Mouse (Mus musculus): Measurements from ENCODE around the gene Abhd17c. TPM values are rescaled to one million over a fixed set of nuclear protein-coding genes. Genes with fewer than 3 reads are reported as not detected.
"Not testable (repeated sequence)": the region's sequence is repeated elsewhere in the genome, so short reads cannot be mapped to it uniquely, and the experiment has no call there.

Abhd17c gene
- polyA plus RNA-seq (2014; fragmentation: Nextera tagmentation; extraction: Ambion mirVana): 37.8 and 49.3 TPM in 2 replicates

GRCm38 (mm10) chr7:84151001-84151959 is at the start of gene Abhd17c:
TSS of gene Abhd17c (minus strand) at chr7:84151893.
- no peaks in the 10 kb centered on the region for H3K27me3 ChIP-seq (ENCODE audit: control insufficient read depth, insufficient read depth, low read length)
- WGBS: under 1% methylated on average over 98 of the region's 109 CpGs

GRCm38 (mm10) chr7:84197208-84197860 is 45.6 kb upstream of the Abhd17c start:
- H3K9me3 ChIP-seq (ENCODE audit: control insufficient read depth, low read length): no peaks in the 10 kb centered on the region
- H3K4me2 ChIP-seq (replicated peaks; ENCODE audit: low read depth, low read length): no peak overlapping the region
- H3K4me1 ChIP-seq (ENCODE audit: control insufficient read depth, insufficient read depth, low read length): no peaks in the 10 kb centered on the region
- 66% methylated on average over 6 of the region's 6 CpGs for WGBS
- no peak overlapping the region for H3K4me3 ChIP-seq (ENCODE audit: low read length)
- no peak for ATAC-seq (ENCODE audit: low FRiP score, low TSS enrichment)
- H3K9ac ChIP-seq (ENCODE audit: low read depth, low read length): no peak overlapping the region
- no peaks in the 10 kb centered on the region for H3K27me3 ChIP-seq (ENCODE audit: control insufficient read depth, insufficient read depth, low read length)
- H3K27ac ChIP-seq (ENCODE audit: low read depth, low read length): no peak overlapping the region
- no peaks in the 10 kb centered on the region for H3K36me3 ChIP-seq (ENCODE audit: control insufficient read depth, insufficient read depth, low read length)

More at GRCm38 (mm10) chr7:84151001-84151959, at the start of gene Abhd17c:
- ATAC-seq (ENCODE audit: low FRiP score, low TSS enrichment): peak; percentile 47
- Histone ChIP-seq H3K4me2 (replicated peaks; ENCODE audit: low read depth, low read length) (peak within 1 kb of the TSS; percentile 63), H3K9ac (ENCODE audit: low read depth, low read length) (peak within 1 kb of the TSS; percentile 95), H3K9me3 (ENCODE audit: control insufficient read depth, low read length) (no peaks in the 10 kb centered on the region), H3K4me3 (ENCODE audit: low read length) (peak within 1 kb of the TSS; percentile 84), H3K27ac (ENCODE audit: low read depth, low read length) (peak within 1 kb of the TSS; percentile 90), H3K4me1 (ENCODE audit: control insufficient read depth, insufficient read depth, low read length) (peaks cover 15% of the 10 kb centered on the region), H3K36me3 (ENCODE audit: control insufficient read depth, insufficient read depth, low read length) (no peaks in the 10 kb centered on the region)

GRCm38 (mm10) chr7:84196221-84196620 is 44.5 kb upstream of the Abhd17c start:
- H3K4me2 ChIP-seq (replicated peaks; ENCODE audit: low read depth, low read length): no peak overlapping the region
- WGBS: 81% methylated on average over 6 of the region's 6 CpGs
- H3K4me1 ChIP-seq (ENCODE audit: control insufficient read depth, insufficient read depth, low read length): no peaks in the 10 kb centered on the region

DNA sequence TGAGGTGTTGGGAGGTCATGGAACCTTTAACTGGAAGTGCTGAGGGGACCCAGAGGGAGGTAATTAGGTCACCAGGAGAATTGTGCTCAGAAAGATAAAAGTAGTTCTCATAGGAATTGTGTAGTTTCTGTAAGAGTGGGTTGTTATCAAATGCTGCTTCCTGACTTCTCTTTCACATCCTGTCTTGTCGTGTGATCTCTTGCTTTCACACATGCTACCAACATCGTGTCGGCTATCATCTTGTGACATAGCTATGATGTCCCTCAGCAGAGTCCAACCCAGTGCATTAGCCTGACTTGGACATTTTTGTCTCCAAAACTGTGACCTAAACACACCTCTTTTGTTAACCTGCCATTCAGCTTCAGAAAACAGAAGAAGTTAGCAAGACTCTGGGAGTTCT is 40.6 kb upstream of the Abhd17c start:
- WGBS: 96% methylated on average over 3 of the region's 3 CpGs
- Histone ChIP-seq H3K4me2 (replicated peaks; ENCODE audit: low read depth, low read length) (no peak overlapping the region), H3K4me3 (ENCODE audit: low read length) (no peak overlapping the region), H3K9me3 (ENCODE audit: control insufficient read depth, low read length) (no peaks in the 10 kb centered on the region), H3K9ac (ENCODE audit: low read depth, low read length) (no peak overlapping the region), H3K36me3 (ENCODE audit: control insufficient read depth, insufficient read depth, low read length) (no peaks in the 10 kb centered on the region), H3K4me1 (ENCODE audit: control insufficient read depth, insufficient read depth, low read length) (no peaks in the 10 kb centered on the region), H3K27me3 (ENCODE audit: control insufficient read depth, insufficient read depth, low read length) (no peaks in the 10 kb centered on the region), H3K27ac (ENCODE audit: low read depth, low read length) (no peak overlapping the region)
- ATAC-seq (ENCODE audit: low FRiP score, low TSS enrichment): no peak

More at GRCm38 (mm10) chr7:84196221-84196620, 44.5 kb upstream of the Abhd17c start:
- H3K36me3 ChIP-seq (ENCODE audit: control insufficient read depth, insufficient read depth, low read length): no peaks in the 10 kb centered on the region
- H3K9ac ChIP-seq (ENCODE audit: low read depth, low read length): no peak overlapping the region
- no peaks in the 10 kb centered on the region for H3K9me3 ChIP-seq (ENCODE audit: control insufficient read depth, low read length)
- no peak overlapping the region for H3K4me3 ChIP-seq (ENCODE audit: low read length)
- H3K27me3 ChIP-seq (ENCODE audit: control insufficient read depth, insufficient read depth, low read length): no peaks in the 10 kb centered on the region
- no peak overlapping the region for H3K27ac ChIP-seq (ENCODE audit: low read depth, low read length)
- ATAC-seq (ENCODE audit: low FRiP score, low TSS enrichment): no peak

- no peak overlapping the region for H3K4me2 ChIP-seq (replicated peaks; ENCODE audit: low read depth, low read length)
- H3K4me1 ChIP-seq (ENCODE audit: control insufficient read depth, insufficient read depth, low read length): no peaks in the 10 kb centered on the region
- no peaks in the 10 kb centered on the region for H3K36me3 ChIP-seq (ENCODE audit: control insufficient read depth, insufficient read depth, low read length)
- 83% methylated on average over 2 of the region's 2 CpGs for WGBS
- no peak overlapping the region for H3K27ac ChIP-seq (ENCODE audit: low read depth, low read length)
- no peak overlapping the region for H3K4me3 ChIP-seq (ENCODE audit: low read length)
- ATAC-seq (ENCODE audit: low FRiP score, low TSS enrichment): no peak
- H3K27me3 ChIP-seq (ENCODE audit: control insufficient read depth, insufficient read depth, low read length): no peaks in the 10 kb centered on the region
- H3K9me3 ChIP-seq (ENCODE audit: control insufficient read depth, low read length): no peaks in the 10 kb centered on the region
- no peak overlapping the region for H3K9ac ChIP-seq (ENCODE audit: low read depth, low read length)
These were observed 39.8 kb upstream of the Abhd17c start for GRCm38 (mm10) chr7:84191476-84191875.

GRCm38 (mm10) chr7:84188196-84188595 is 36.5 kb upstream of the Abhd17c start:
- H3K9me3 ChIP-seq (ENCODE audit: control insufficient read depth, low read length): no peaks in the 10 kb centered on the region
- 76% methylated on average over 5 of the region's 5 CpGs for WGBS
- no peak for ATAC-seq (ENCODE audit: low FRiP score, low TSS enrichment)
- no peak overlapping the region for H3K4me2 ChIP-seq (replicated peaks; ENCODE audit: low read depth, low read length)
- H3K4me3 ChIP-seq (ENCODE audit: low read length): no peak overlapping the region
- H3K4me1 ChIP-seq (ENCODE audit: control insufficient read depth, insufficient read depth, low read length): no peaks in the 10 kb centered on the region
- no peak overlapping the region for H3K27ac ChIP-seq (ENCODE audit: low read depth, low read length)
- no peaks in the 10 kb centered on the region for H3K36me3 ChIP-seq (ENCODE audit: control insufficient read depth, insufficient read depth, low read length)
- H3K9ac ChIP-seq (ENCODE audit: low read depth, low read length): no peak overlapping the region
- no peaks in the 10 kb centered on the region for H3K27me3 ChIP-seq (ENCODE audit: control insufficient read depth, insufficient read depth, low read length)

- Histone ChIP-seq H3K27ac (ENCODE audit: low read depth, low read length) (no peak overlapping the region), H3K4me2 (replicated peaks; ENCODE audit: low read depth, low read length) (no peak overlapping the region), H3K4me1 (ENCODE audit: control insufficient read depth, insufficient read depth, low read length) (no peaks in the 10 kb centered on the region), H3K36me3 (ENCODE audit: control insufficient read depth, insufficient read depth, low read length) (no peaks in the 10 kb centered on the region), H3K9ac (ENCODE audit: low read depth, low read length) (no peak overlapping the region), H3K4me3 (ENCODE audit: low read length) (no peak overlapping the region), H3K9me3 (ENCODE audit: control insufficient read depth, low read length) (no peaks in the 10 kb centered on the region), H3K27me3 (ENCODE audit: control insufficient read depth, insufficient read depth, low read length) (no peaks in the 10 kb centered on the region)
- ATAC-seq (ENCODE audit: low FRiP score, low TSS enrichment): no peak
- 88% methylated on average over 4 of the region's 4 CpGs for WGBS
These were observed 33.5 kb upstream of the Abhd17c start for GRCm38 (mm10) chr7:84185196-84185595.

DNA sequence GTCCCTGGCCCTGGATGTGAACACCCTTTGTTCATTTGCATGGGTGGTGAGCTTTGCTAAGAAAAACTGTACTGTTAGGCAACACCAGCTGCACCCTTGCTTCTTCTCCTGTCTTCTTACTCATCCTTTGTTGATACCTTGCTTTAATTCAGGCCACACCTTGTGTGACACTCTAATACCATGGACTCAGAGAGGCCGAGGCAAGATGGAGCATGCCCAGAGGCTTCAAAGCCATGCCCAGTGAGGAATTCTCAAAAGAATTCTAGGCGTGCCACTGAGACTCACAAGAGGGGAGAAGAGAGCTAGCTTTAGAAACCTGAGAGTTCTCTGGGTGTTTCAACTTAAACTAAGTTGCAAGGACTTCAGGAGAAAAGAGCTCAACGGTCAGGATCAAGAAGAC is 33.0 kb upstream of the Abhd17c start:
- no peaks in the 10 kb centered on the region for H3K9me3 ChIP-seq (ENCODE audit: control insufficient read depth, low read length)
- WGBS: 74% methylated on average over 3 of the region's 3 CpGs
- no peak overlapping the region for H3K27ac ChIP-seq (ENCODE audit: low read depth, low read length)
- no peaks in the 10 kb centered on the region for H3K4me1 ChIP-seq (ENCODE audit: control insufficient read depth, insufficient read depth, low read length)
- H3K36me3 ChIP-seq (ENCODE audit: control insufficient read depth, insufficient read depth, low read length): no peaks in the 10 kb centered on the region
- no peak for ATAC-seq (ENCODE audit: low FRiP score, low TSS enrichment)
- no peak overlapping the region for H3K4me2 ChIP-seq (replicated peaks; ENCODE audit: low read depth, low read length)
- no peak overlapping the region for H3K9ac ChIP-seq (ENCODE audit: low read depth, low read length)
- no peaks in the 10 kb centered on the region for H3K27me3 ChIP-seq (ENCODE audit: control insufficient read depth, insufficient read depth, low read length)
- H3K4me3 ChIP-seq (ENCODE audit: low read length): no peak overlapping the region

DNA sequence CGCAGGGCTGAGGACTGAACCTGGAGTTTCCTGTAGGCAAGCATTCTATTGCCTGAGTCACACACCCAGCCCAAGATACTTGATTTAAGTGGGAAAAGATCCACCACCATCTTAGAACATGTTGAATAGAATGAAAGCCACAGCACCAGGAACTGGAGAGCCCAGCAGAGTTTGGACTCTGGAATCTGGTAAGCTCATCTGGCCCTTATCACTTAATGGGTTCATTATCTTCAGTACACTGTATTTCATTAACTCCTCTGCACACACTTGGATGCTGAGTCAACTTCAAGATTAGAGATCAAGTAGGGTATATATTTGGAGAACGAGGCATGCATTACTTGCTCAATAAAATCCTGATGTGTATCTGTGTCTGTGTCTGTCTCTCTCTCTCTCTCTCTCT is 27.1 kb upstream of the Abhd17c start:
- not testable (repeated sequence) for H3K4me3 ChIP-seq (ENCODE audit: low read length); H3K27me3 ChIP-seq (ENCODE audit: control insufficient read depth, insufficient read depth, low read length); H3K4me1 ChIP-seq (ENCODE audit: control insufficient read depth, insufficient read depth, low read length); H3K4me2 ChIP-seq (replicated peaks; ENCODE audit: low read depth, low read length); ATAC-seq (ENCODE audit: low FRiP score, low TSS enrichment); H3K27ac ChIP-seq (ENCODE audit: low read depth, low read length); H3K9me3 ChIP-seq (ENCODE audit: control insufficient read depth, low read length); H3K9ac ChIP-seq (ENCODE audit: low read depth, low read length); H3K36me3 ChIP-seq (ENCODE audit: control insufficient read depth, insufficient read depth, low read length)
- 96% methylated on average over 2 of the region's 2 CpGs for WGBS
